Mouse (Mus musculus) thymus, postnatal 14 days (tissue): Measurements from ENCODE around the gene Calb2.

Source experiments
- DNase-seq: peaks from one replicate; pipeline ENCODE4 v3.0.0; 2021

The Calb2 gene

DNA sequence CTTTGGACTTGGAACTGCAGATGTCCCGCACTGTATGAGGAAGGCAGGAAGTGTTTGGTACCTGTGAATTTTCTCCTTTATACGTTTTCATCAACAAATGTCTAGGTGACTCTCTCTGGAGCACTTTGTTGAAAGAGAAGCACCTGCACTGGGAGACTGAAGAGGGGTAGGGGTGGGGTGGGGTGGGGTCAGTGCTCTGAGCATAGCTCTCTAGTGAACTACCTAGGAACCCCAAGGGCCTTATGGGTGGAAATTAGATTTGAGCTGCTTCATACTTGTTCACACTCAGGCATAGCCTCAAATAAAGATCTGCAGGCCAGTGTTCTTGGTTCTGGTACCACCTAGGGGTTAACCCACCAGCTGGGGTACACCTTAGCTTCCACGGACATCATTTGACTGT, 65.4 kb downstream of the Calb2 start, which contains the start of gene Gm17720:
TSS of gene Gm17720 (minus strand) at position 101 of the 400 bp plus-strand sequence.
- DNase-seq: no peak

DNA sequence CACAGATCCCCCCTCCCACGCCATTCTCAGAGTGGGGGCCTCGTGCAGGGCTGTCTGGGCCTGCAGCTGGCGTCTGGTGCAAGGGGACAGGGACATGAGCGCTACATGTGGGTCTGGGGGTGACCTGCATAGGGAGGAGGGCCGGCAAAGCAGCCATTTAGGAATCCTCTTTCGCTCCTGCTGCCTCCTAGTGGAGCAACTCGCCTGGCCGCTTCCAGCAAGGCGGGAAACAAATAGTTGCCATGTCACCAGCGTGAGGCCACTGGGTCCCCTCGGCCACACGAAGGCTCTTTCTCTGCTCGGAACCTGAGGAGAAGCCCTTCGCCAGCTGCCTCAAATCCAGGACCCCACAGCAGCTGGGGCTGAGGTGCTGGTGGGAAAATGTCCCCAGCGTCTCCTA, 66.3 kb downstream of the Calb2 start:
- no peak for DNase-seq

DNA sequence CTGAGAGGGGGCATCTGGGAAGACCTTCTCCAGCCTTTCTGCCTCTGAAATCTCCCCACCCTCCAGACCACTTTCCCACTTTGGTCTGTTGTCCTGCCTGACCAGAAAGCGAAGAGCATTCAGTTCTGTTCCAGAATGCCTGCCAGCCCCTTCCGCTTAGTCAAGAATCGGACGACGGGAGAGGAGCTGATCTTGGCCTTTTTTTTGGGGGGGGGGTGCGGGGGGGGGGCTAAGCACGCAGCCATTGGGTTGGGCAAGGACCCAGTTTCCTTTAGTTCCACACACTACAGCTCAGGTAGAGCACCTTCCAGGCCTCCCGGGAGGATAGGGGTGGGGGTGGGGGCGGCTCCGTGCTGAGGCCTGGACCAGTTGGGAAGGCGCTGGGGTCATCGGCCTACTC, 67.1 kb downstream of the Calb2 start, which contains the start of gene Gm21964:
TSS of gene Gm21964 (plus strand) at position 301 of the 400 bp plus-strand sequence.
- no peak for DNase-seq

GRCm38 (mm10) chr8:110091869-110092268, 76.1 kb downstream of the Calb2 start:
- DNase-seq: no peak
